Mouse (Mus musculus): ENCODE measurements around the gene Gm49368.

DNA sequence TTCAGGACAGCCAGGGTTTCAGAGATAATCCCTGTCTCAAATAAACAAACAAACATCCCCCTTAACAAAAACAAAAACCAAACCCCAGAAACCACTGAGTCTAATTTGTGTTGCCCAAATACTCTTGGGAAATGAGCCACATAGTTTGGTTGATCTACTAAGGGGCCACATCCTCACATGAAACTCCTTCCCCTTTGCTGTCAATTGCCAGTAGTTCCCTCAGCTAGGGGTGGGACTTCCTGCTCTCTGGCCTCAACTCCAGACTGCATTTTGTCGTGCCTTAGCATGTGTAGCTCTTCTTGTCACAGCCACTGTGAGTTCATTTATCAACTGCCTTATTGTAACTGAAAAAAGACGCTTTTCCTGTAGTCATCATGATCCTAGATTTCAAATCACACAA lies 47.8 kb downstream of the Gm49368 start:
- TF ChIP-seq CTCF (conservative IDR thresholded peaks at IDR 0.05; ENCODE audit: low read length) (no peak), POU5F1 (IDR thresholded peaks at IDR 0.05; ENCODE audit: borderline replicate concordance, low read length) (no peak), NANOG (IDR thresholded peaks at IDR 0.05; ENCODE audit: borderline replicate concordance, low read length) (no peak)
